Mouse (Mus musculus) Patski (cell line): ENCODE data around the gene Styx. TPM values are rescaled to one million over a fixed set of nuclear protein-coding genes. Genes with fewer than 3 reads are reported as not detected.
"Not testable (repeated sequence)": the region's sequence is repeated elsewhere in the genome, so short reads cannot be mapped to it uniquely, and the experiment has no call there.

Source experiments
- ATAC-seq: fragments of 100-300 bp; one replicate; pipeline ENCODE4 v1.8.0; 2021
- CTCF ChIA-PET: fragments of 350-600 bp; sonication (Branson Sonifier 250); formaldehyde crosslinking; loops from one replicate; lab custom pipeline; 2022; ENCODE audit warnings: inconsistent platforms; lab: Charles Lee
- POLR2A ChIA-PET: fragments of 350-600 bp; sonication (Branson Sonifier 250); formaldehyde crosslinking; loops from one replicate; lab custom pipeline; 2022; ENCODE audit warnings: antibody characterized with exemption, inconsistent platforms; lab: Charles Lee
- DNase-seq: peaks from one replicate; pipeline ENCODE4 v3.0.0-alpha.2; 2011; ENCODE audit warnings: low read depth, low spot score
- H3K27me3 ChIP-seq: fragments of 371-371 bp; one replicate; pipeline ENCODE4 v1.5.1; 2021
- CTCF ChIP-seq: fragments of 100-300 bp; IDR thresholded peaks from one replicate; pipeline ENCODE4 v1.5.1; 2021
- in situ Hi-C: fragments of 300-500 bp; cut with MboI; formaldehyde crosslinking; loops from 3 replicates; pipeline ENCODE4 v1.11.1; 2018; ENCODE audit warnings: low pct_unique_long_range_greater_than_20kb, mixed read lengths
- polyA plus RNA-seq: library from polyadenylated mRNA; unstranded; gene quantifications from one replicate; pipeline ENCODE4 v1.2.3, GENCODE M21; 2021

The Styx gene
- polyA plus RNA-seq, 1 experiment from 2014 or later, result 18.6 TPM

GRCm38 (mm10) chr14:45389194-45389593 is 38.3 kb downstream of the Styx start:
- ChIA-PET POLR2A (interaction anchor here (1.1 to 1.3 kb wide), 2 partner anchors 9 to 10 kb away, joined by 3 to 4 read pairs; no protein-coding TSS in a partner anchor), CTCF (interaction anchor here (1.3 to 2.2 kb wide), 2 partner anchors 8 to 34 kb away, joined by 3 to 5 read pairs; no protein-coding TSS in a partner anchor)
- TF ChIP-seq CTCF, result no peak
- ATAC-seq (peak; percentile 24), DNase-seq (no peak)
- no peaks in the 10 kb centered on the region for H3K27me3 ChIP-seq
- in situ Hi-C loops, result loop anchor here (25.0 kb wide), 1 partner anchor 1373 kb away; the partner anchor contains the start of gene Cdkn3

GRCm38 (mm10) chr14:45399836-45400235 is 48.9 kb downstream of the Styx start:
- ChIA-PET CTCF (interaction anchor here (0.6 kb wide), 1 partner anchor 15 kb away, joined by 3 read pairs; no protein-coding TSS in a partner anchor), POLR2A (no interaction called here)
- TF ChIP-seq CTCF, result peak; percentile 71
- no peaks in the 10 kb centered on the region for H3K27me3 ChIP-seq
- DNase-seq, result no peak
- in situ Hi-C loops, result loop anchor here (25.0 kb wide), 1 partner anchor 1362 kb away; the partner anchor contains the start of gene Cdkn3
- no peak for ATAC-seq

GRCm38 (mm10) chr14:45403651-45404050 is 52.8 kb downstream of the Styx start:
- in situ Hi-C loops, result no loop called here
- no peaks in the 10 kb centered on the region for H3K27me3 ChIP-seq
- ChIA-PET POLR2A (no interaction called here), CTCF (no interaction called here)
- no peak for DNase-seq
- no peak for TF ChIP-seq CTCF
- no peak for ATAC-seq

GRCm38 (mm10) chr14:45404813-45405212 is 53.9 kb downstream of the Styx start, which contains the start of gene Gnpnat1:
Gene Gnpnat1, minus strand, starts transcription at chr14:45404913.
- CTCF ChIA-PET, ATAC-seq, in situ Hi-C loops, DNase-seq, H3K27me3 ChIP-seq, POLR2A ChIA-PET: not testable (repeated sequence)

- ATAC-seq (no peak), DNase-seq (no peak)
- in situ Hi-C loops, result no loop called here
- POLR2A ChIA-PET, result no interaction called here
- H3K27me3 ChIP-seq, result no peaks in the 10 kb centered on the region
- TF ChIP-seq CTCF, result no peak
- CTCF ChIA-PET, result no interaction called here
Observed at GRCm38 (mm10) chr14:45416265-45416664, 65.4 kb downstream of the Styx start.

- in situ Hi-C loops, result no loop called here
- no peaks in the 10 kb centered on the region for H3K27me3 ChIP-seq
- ATAC-seq, result no peak
- ChIA-PET CTCF (interaction anchor here (0.9 kb wide), 1 partner anchor 93 kb away, joined by 3 read pairs; no protein-coding TSS in a partner anchor), POLR2A (interaction anchor here (0.7 kb wide), 1 partner anchor 1389 kb away, joined by 3 read pairs; no protein-coding TSS in a partner anchor)
- no peak for DNase-seq
- TF ChIP-seq CTCF, result no peak
Observed at GRCm38 (mm10) chr14:45418553-45418952, 67.7 kb downstream of the Styx start.

GRCm38 (mm10) chr14:45419323-45419722 is 68.4 kb downstream of the Styx start:
- CTCF ChIA-PET, result no interaction called here
- POLR2A ChIA-PET, result no interaction called here
- H3K27me3 ChIP-seq, result no peaks in the 10 kb centered on the region
- TF ChIP-seq CTCF, result no peak
- in situ Hi-C loops, result no loop called here
- no peak for DNase-seq
- ATAC-seq, result no peak

- in situ Hi-C loops, result loop anchor here (10.0 kb wide), 1 partner anchor 352 kb away; no protein-coding TSS in a partner anchor
- ATAC-seq, result no peak
Observed at GRCm38 (mm10) chr14:45422371-45422770, 71.5 kb downstream of the Styx start.

GRCm38 (mm10) chr14:45423220-45423619 is 72.3 kb downstream of the Styx start:
- ATAC-seq (no peak), DNase-seq (no peak)
- in situ Hi-C loops, result loop anchor here (10.0 kb wide), 1 partner anchor 352 kb away; no protein-coding TSS in a partner anchor
- ChIA-PET CTCF (interaction anchor here (0.6 to 3.3 kb wide), 19 partner anchors 8 to 350 kb away, joined by 3 to 14 read pairs (median 3); no protein-coding TSS in a partner anchor), POLR2A (interaction anchor here (0.6 to 1.1 kb wide), 3 partner anchors 9 to 403 kb away, joined by 3 to 6 read pairs (median 4); no protein-coding TSS in a partner anchor)
- no peaks in the 10 kb centered on the region for H3K27me3 ChIP-seq
- peak; percentile 61 for TF ChIP-seq CTCF

More at GRCm38 (mm10) chr14:45422371-45422770, 71.5 kb downstream of the Styx start:
- ChIA-PET POLR2A (no interaction called here), CTCF (interaction anchor here (3.3 kb wide), 1 partner anchor 11 kb away, joined by 14 read pairs; no protein-coding TSS in a partner anchor)
- DNase-seq, result no peak
- no peak for TF ChIP-seq CTCF
- H3K27me3 ChIP-seq, result no peaks in the 10 kb centered on the region

- DNase-seq, result peak; percentile 81
- peak; percentile 91 for ATAC-seq
- no peaks in the 10 kb centered on the region for H3K27me3 ChIP-seq
- CTCF ChIA-PET, result no interaction called here
- no peak for TF ChIP-seq CTCF
- in situ Hi-C loops, result no loop called here
- POLR2A ChIA-PET, result no interaction called here
Observed at GRCm38 (mm10) chr14:45430066-45430842, 79.4 kb downstream of the Styx start.
